ENCODE assay signal across 12 mouse cellular contexts in genomic region chr1:189067204-189067960, GRCm38 (mm10). TPM values are rescaled to one million over a fixed set of nuclear protein-coding genes. Genes with fewer than 3 reads are reported as not detected.
DNase-seq lines count a peak whose midpoint lies in the region; ATAC-seq and TF ChIP-seq lines count a peak whose summit lies in the region.
"Had no signal": no experiment of that assay in that cellular context is flagged by ENCODE, and none has a peak within 500 bp of the region (broad histone marks: within the 10 kb centered on the region; RNA-seq: fewer than 3 reads in every experiment).

No protein-coding gene starts in this region.

- no peaks in the 10 kb centered on the region for H3K9me3 ChIP-seq in forebrain, postnatal 0 days (ENCODE audit: low read length)
- H3K9me3 ChIP-seq in forebrain, embryonic 11.5 days (ENCODE audit: control insufficient read depth, low read length), result no peaks in the 10 kb centered on the region
- no peaks in the 10 kb centered on the region for H3K9me3 ChIP-seq in midbrain, embryonic 14.5 days (ENCODE audit: control insufficient read depth, low read length)
- no peaks in the 10 kb centered on the region for H3K9me3 ChIP-seq in midbrain, embryonic 10.5 days (replicated peaks)
- H3K9me3 ChIP-seq: limb, embryonic 12.5 days; neural tube, embryonic 12.5 days had no signal

- H3K27ac ChIP-seq in forebrain, postnatal 0 days (ENCODE audit: low read depth, low read length), result peak overlapping the region; percentile 50; the same call in 1 of the 2 replicates
- H3K27ac ChIP-seq in forebrain, embryonic 11.5 days (ENCODE audit: low read depth, low read length), result no peak overlapping the region
- H3K27ac ChIP-seq in midbrain, embryonic 14.5 days (replicated peaks; ENCODE audit: low read depth, low read length), result peak overlapping the region; percentile 43
- H3K27ac ChIP-seq in midbrain, embryonic 10.5 days (replicated peaks), result no peak overlapping the region
- H3K27ac ChIP-seq: limb, embryonic 12.5 days; neural tube, embryonic 12.5 days had no signal

- peak; percentile 27; the same call in 1 of the 2 replicates for ATAC-seq in forebrain, postnatal 0 days
- ATAC-seq in forebrain, embryonic 11.5 days (replicated peaks; ENCODE audit: low FRiP score), result no peak
- ATAC-seq in midbrain, embryonic 14.5 days (ENCODE audit: low FRiP score, low TSS enrichment), result no peak

- no peaks in the 10 kb centered on the region for H3K36me3 ChIP-seq in forebrain, postnatal 0 days (ENCODE audit: insufficient read depth)
- no peaks in the 10 kb centered on the region for H3K36me3 ChIP-seq in forebrain, embryonic 11.5 days (ENCODE audit: control insufficient read depth, insufficient read depth, low read length)
- no peaks in the 10 kb centered on the region for H3K36me3 ChIP-seq in midbrain, embryonic 14.5 days (ENCODE audit: control insufficient read depth, insufficient read depth, low read length)
- no peaks in the 10 kb centered on the region for H3K36me3 ChIP-seq in midbrain, embryonic 10.5 days
- H3K36me3 ChIP-seq: limb, embryonic 12.5 days; neural tube, embryonic 12.5 days had no signal

- H3K4me2 ChIP-seq in forebrain, postnatal 0 days (ENCODE audit: low read depth), result no peak overlapping the region
- H3K4me2 ChIP-seq in forebrain, embryonic 11.5 days (ENCODE audit: low read depth, low read length, severe bottlenecking), result no peak overlapping the region
- H3K4me2 ChIP-seq in midbrain, embryonic 14.5 days (ENCODE audit: low read length), result peak overlapping the region; percentile 0; the same call in 1 of the 2 replicates
- H3K4me2 ChIP-seq: limb, embryonic 12.5 days; neural tube, embryonic 12.5 days had no signal

- H3K9ac ChIP-seq in forebrain, postnatal 0 days, result 0 out of 2 replicates have a peak overlapping the region, but pooled peaks have one; percentile 3
- H3K9ac ChIP-seq in forebrain, embryonic 11.5 days (ENCODE audit: low read length), result no peak overlapping the region
- H3K9ac ChIP-seq in midbrain, embryonic 14.5 days (replicated peaks; ENCODE audit: low read length), result no peak overlapping the region
- H3K9ac ChIP-seq: limb, embryonic 12.5 days; neural tube, embryonic 12.5 days had no signal

- H3K4me1 ChIP-seq in forebrain, postnatal 0 days (ENCODE audit: insufficient read depth), result no peaks in the 10 kb centered on the region
- H3K4me1 ChIP-seq in forebrain, embryonic 11.5 days (replicated peaks; ENCODE audit: control insufficient read depth, insufficient read depth, low read length), result no peaks in the 10 kb centered on the region
- no peaks in the 10 kb centered on the region for H3K4me1 ChIP-seq in midbrain, embryonic 14.5 days (ENCODE audit: control insufficient read depth, insufficient read depth, low read length)
- peaks cover 18% of the 10 kb centered on the region for H3K4me1 ChIP-seq in midbrain, embryonic 10.5 days
- H3K4me1 ChIP-seq: neural tube, embryonic 12.5 days had no signal

- no peak for TF ChIP-seq CTCF in forebrain, postnatal 0 days (IDR thresholded peaks at IDR 0.05; ENCODE audit: low read depth)

- DNase-seq in forebrain, postnatal 0 days, result no peak
- DNase-seq in forebrain, embryonic 11.5 days (ENCODE audit: low spot score), result no peak
- peak; percentile 53 for DNase-seq in midbrain, embryonic 14.5 days
- no peak for DNase-seq in midbrain, embryonic 10.5 days (ENCODE audit: low spot score)
- peak; percentile 26 for DNase-seq in heart, postnatal 25 days (ENCODE audit: low spot score)
- no peak for DNase-seq in kidney, postnatal 25 days
- DNase-seq in adipocyte (ENCODE audit: low spot score), result no peak
- DNase-seq: kidney, adult 8-10 months; lung, adult 18-20 months; thymus, postnatal 14 days had no signal

- WGBS in forebrain, postnatal 0 days, result 63% methylated on average over 16 of the region's 16 CpGs
- WGBS in forebrain, embryonic 11.5 days, result 81% methylated on average over 16 of the region's 16 CpGs
- 62% methylated on average over 16 of the region's 16 CpGs for WGBS in midbrain, embryonic 14.5 days
- WGBS in midbrain, embryonic 10.5 days, result 87% methylated on average over 16 of the region's 16 CpGs

- H3K27me3 ChIP-seq in forebrain, postnatal 0 days (ENCODE audit: insufficient read depth, low read length), result no peaks in the 10 kb centered on the region
- H3K27me3 ChIP-seq in forebrain, embryonic 11.5 days (ENCODE audit: control insufficient read depth, insufficient read depth, low read length), result no peaks in the 10 kb centered on the region
- H3K27me3 ChIP-seq in midbrain, embryonic 14.5 days (ENCODE audit: control insufficient read depth, insufficient read depth, low read length), result no peaks in the 10 kb centered on the region
- no peaks in the 10 kb centered on the region for H3K27me3 ChIP-seq in midbrain, embryonic 10.5 days (ENCODE audit: low read depth, poor library complexity, severe bottlenecking)
- H3K27me3 ChIP-seq: limb, embryonic 12.5 days; neural tube, embryonic 12.5 days had no signal

- no peak overlapping the region for H3K4me3 ChIP-seq in forebrain, postnatal 0 days (ENCODE audit: low read depth, low read length)
- no peak overlapping the region for H3K4me3 ChIP-seq in forebrain, embryonic 11.5 days (ENCODE audit: low read depth, low read length)
- H3K4me3 ChIP-seq in midbrain, embryonic 14.5 days (replicated peaks; ENCODE audit: low read depth, low read length), result no peak overlapping the region
- H3K4me3 ChIP-seq in midbrain, embryonic 10.5 days, result no peak overlapping the region
- H3K4me3 ChIP-seq: limb, embryonic 12.5 days; neural tube, embryonic 12.5 days had no signal

- intact Hi-C loops in heart, postnatal 25 days (cut with DNase I), result loop anchor here (5.0 kb wide), 1 partner anchor 105 kb away; no protein-coding TSS in a partner anchor

RNA-seq across cellular contexts. Expression of gene Kctd3, which starts 59.7 kb away (rescaled TPM):
- 63.6 and 79.6 TPM in 2 replicates for total RNA-seq in forebrain, postnatal 0 days (2014; rRNA removed)
- polyA plus RNA-seq in forebrain, postnatal 0 days (2015; fragmentation: Nextera tagmentation; extraction: Ambion mirVana), result 42.4 and 48.7 TPM in 2 replicates
- 36.4 and 44.6 TPM in 2 replicates for polyA plus RNA-seq in forebrain, embryonic 11.5 days (2014; fragmentation: Nextera tagmentation; extraction: Ambion mirVana)
- 43.1 and 53.9 TPM in 2 replicates for polyA plus RNA-seq in midbrain, embryonic 14.5 days (2014; fragmentation: Nextera tagmentation; extraction: Ambion mirVana)
- 28.6 and 31.1 TPM in 2 replicates for polyA plus RNA-seq in midbrain, embryonic 10.5 days (2016; fragmentation: Nextera tagmentation; extraction: Ambion mirVana)
- total RNA-seq in heart, postnatal 25 days (2021), result 10 to 100 TPM; 24.8 to 30.8 TPM

Comparison
In these comparisons a context has a peak if more than half of its experiments do, and no peak if none do; other contexts are left out.
1. DNase-seq: peak in midbrain, embryonic 14.5 days (single experiment) and heart, postnatal 25 days (single experiment); none in forebrain, postnatal 0 days (single experiment), forebrain, embryonic 11.5 days (single experiment), midbrain, embryonic 10.5 days (single experiment), kidney, postnatal 25 days (0 of 2) and adipocyte (single experiment).
2. H3K27ac ChIP-seq: peak in forebrain, postnatal 0 days (single experiment) and midbrain, embryonic 14.5 days (single experiment); none in forebrain, embryonic 11.5 days (single experiment) and midbrain, embryonic 10.5 days (single experiment).